Mouse (Mus musculus) stomach, embryonic 14.5 days (tissue): ENCODE measurements around the gene Sycp2l. TPM values are rescaled to one million over a fixed set of nuclear protein-coding genes. Genes with fewer than 3 reads are reported as not detected.

ENCODE experiments used
- ATAC-seq: fragments of 200-750 bp; cut with Nextera tagmentation; 2 replicates; pipeline ENCODE4 v1.8.0; 2017; ENCODE audit warnings: low read depth, moderate TSS enrichment; ENCODE audit not compliant: insufficient number of reproducible peaks, insufficient read depth, low FRiP score
- H3K27ac ChIP-seq: fragments of 300-500 bp; sonication (generic); 2 replicates; pipeline ENCODE4 v1.5.1; 2014; ENCODE audit warnings: mild to moderate bottlenecking, low read length, moderate library complexity, mixed read lengths
- H3K27me3 ChIP-seq: fragments of 300-500 bp; sonication (generic); 2 replicates; pipeline ENCODE4 v1.6.1; 2014; ENCODE audit warnings: low read length, control low read depth, mixed read lengths; ENCODE audit not compliant: control insufficient read depth, insufficient read depth
- H3K36me3 ChIP-seq: fragments of 300-500 bp; sonication (generic); 2 replicates; pipeline ENCODE4 v1.6.1; 2014; ENCODE audit warnings: mild to moderate bottlenecking, control low read depth, low read length, moderate library complexity, mixed read lengths; ENCODE audit not compliant: control insufficient read depth, insufficient read depth
- H3K4me1 ChIP-seq: fragments of 300-500 bp; sonication (generic); 2 replicates; pipeline ENCODE4 v1.6.1; 2014; ENCODE audit warnings: low read length, control low read depth, mixed read lengths; ENCODE audit not compliant: control insufficient read depth, insufficient read depth
- H3K4me2 ChIP-seq: fragments of 300-500 bp; sonication (generic); replicated peaks from 2 replicates; pipeline ENCODE4 v1.6.1; 2014; ENCODE audit warnings: low read depth, low read length, control low read depth
- H3K4me3 ChIP-seq: fragments of 300-500 bp; sonication (generic); 2 replicates; pipeline ENCODE4 v1.5.1; 2014; ENCODE audit warnings: low read depth, low read length, control low read depth
- H3K9ac ChIP-seq: fragments of 300-500 bp; sonication (generic); replicated peaks from 2 replicates; pipeline ENCODE4 v1.6.1; 2014; ENCODE audit warnings: low read depth, mild to moderate bottlenecking, control low read depth, low read length, moderate library complexity, mixed read lengths
- H3K9me3 ChIP-seq: fragments of 300-500 bp; sonication (generic); 2 replicates; pipeline ENCODE4 v1.6.1; 2016; ENCODE audit warnings: low read depth, low read length, control low read depth; ENCODE audit not compliant: control insufficient read depth
- WGBS: fragments of 180-500 bp; shearing (Covaris S2); extraction: QIAGEN DNeasy Blood & Tissue Kit; methylation state at CpG from one replicate; pipeline ENCODE4 v1.1.7; 2014; 5-methylcytosine and 5-hydroxymethylcytosine counted together
- polyA plus RNA-seq: library from polyadenylated mRNA; unstranded; fragments of >200 nt; fragmentation: Nextera tagmentation; extraction: Ambion mirVana; gene quantifications from 2 replicates; pipeline ENCODE4 v1.2.1, GENCODE M21; 2014

The Sycp2l gene
- polyA plus RNA-seq, 1 experiment from 2014 or later, result 0.54 TPM

- H3K27me3 ChIP-seq, result no peaks in the 10 kb centered on the region
- H3K4me3 ChIP-seq, result peak within 1 kb of the TSS; percentile 57
- peak; percentile 91 for ATAC-seq
- H3K27ac ChIP-seq, result no peak within 1 kb of the TSS
- no peaks in the 10 kb centered on the region for H3K36me3 ChIP-seq
- peak within 1 kb of the TSS; percentile 46 for H3K9ac ChIP-seq
- no peaks in the 10 kb centered on the region for H3K4me1 ChIP-seq
- peak within 1 kb of the TSS; percentile 57 for H3K4me2 ChIP-seq
- 4% methylated on average over 23 of the region's 77 CpGs for WGBS
- peaks cover 4% of the 10 kb centered on the region; the same call in 1 of the 2 replicates for H3K9me3 ChIP-seq
Observed at GRCm38 (mm10) chr13:41220304-41220834, 106.3 kb downstream of the Sycp2l start, which contains the start of gene Elovl2. Gene Elovl2, minus strand, starts transcription at chr13:41220405.

Other genes with a start within 250 kb of the Sycp2l start
- 68.3 and 70.8 TPM in 2 replicates for gene Pak1ip1, start 113.3 kb upstream of the Sycp2l start, polyA plus RNA-seq
- gene Tmem14c, start 98.0 kb upstream of the Sycp2l start, polyA plus RNA-seq, result 225 and 228 TPM in 2 replicates
- 0.90 and 1.1 TPM in 2 replicates for gene Mak, start 34.6 kb upstream of the Sycp2l start, polyA plus RNA-seq
- gene Gcm2, start 3.3 kb upstream of the Sycp2l start, polyA plus RNA-seq, result not detected in 2 replicates
- gene Elovl2, start 106.1 kb downstream of the Sycp2l start, polyA plus RNA-seq, result 6.9 TPM in 2 replicates
- 13.5 and 15.1 TPM in 2 replicates for gene Smim13, start 135.5 kb downstream of the Sycp2l start, polyA plus RNA-seq
- gene Gm17364, start 159.7 kb downstream of the Sycp2l start, polyA plus RNA-seq, result not detected in 2 replicates